Mouse (Mus musculus) bone marrow macrophage, adult 2 months (primary cell): ENCODE measurements around the gene Plekha7.

ENCODE experiments used
- CTCF ChIP-seq: IDR thresholded peaks from 2 replicates; pipeline ENCODE4 v1.5.1; 2012; ENCODE audit warnings: low read depth, mild to moderate bottlenecking, low read length, moderate library complexity
- POLR2A ChIP-seq: IDR thresholded peaks from 2 replicates; pipeline ENCODE4 v1.6.1; 2012; ENCODE audit warnings: mild to moderate bottlenecking, low read depth, low read length, borderline replicate concordance

DNA sequence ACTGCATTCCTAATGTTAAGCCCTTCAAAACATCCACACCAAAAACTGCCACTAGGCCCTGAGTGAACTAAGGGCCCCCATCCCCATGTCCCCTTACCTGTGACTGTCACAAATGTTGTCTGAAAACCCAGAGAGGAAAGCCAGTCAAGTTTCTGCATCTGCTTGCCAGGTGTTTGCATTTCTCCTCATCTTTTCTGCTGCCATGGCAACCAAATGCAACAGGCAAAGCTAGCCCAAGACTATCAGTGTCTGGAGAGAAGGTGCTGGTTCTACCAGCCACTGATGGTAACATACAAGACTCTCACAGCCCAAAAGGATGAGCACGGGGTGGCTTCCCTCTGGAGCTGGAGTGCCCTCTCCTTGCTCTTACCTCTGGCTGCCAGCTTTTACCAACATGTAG, 121.3 kb downstream of the Plekha7 start:
- TF ChIP-seq POLR2A (no peak), CTCF (no peak)
